Mouse (Mus musculus): ENCODE results near the gene Orai1.

GRCm38 (mm10) chr5:123079568-123079967 lies 64.7 kb downstream of the Orai1 start:
- TF ChIP-seq POLR2A (IDR thresholded peaks at IDR 0.05; ENCODE audit: low read depth, low read length), result no peak
- TF ChIP-seq CTCF (conservative IDR thresholded peaks at IDR 0.05; ENCODE audit: insufficient read depth, insufficient read length, low read depth, low read length), result no peak
